Mouse (Mus musculus) olfactory bulb, adult 2 months (tissue): ENCODE data around the gene Htr6.

ENCODE experiments used
- CTCF ChIP-seq: fragments of 200-500 bp; IDR thresholded peaks from 2 replicates; pipeline ENCODE4 v1.5.1; 2012; ENCODE audit warnings: low read depth, mild to moderate bottlenecking, low read length, moderate library complexity; ENCODE audit not compliant: insufficient read depth
- POLR2A ChIP-seq: fragments of 200-500 bp; IDR thresholded peaks from 2 replicates; pipeline ENCODE4 v1.6.1; 2012; ENCODE audit warnings: mild to moderate bottlenecking, low read depth, low read length, moderate library complexity; ENCODE audit not compliant: insufficient read depth

- TF ChIP-seq POLR2A (no peak), CTCF (no peak)
Measured at GRCm38 (mm10) chr4:139096201-139096600, 20.8 kb upstream of the Htr6 start.
